Mouse (Mus musculus): ENCODE measurements around the gene Nat8f5.

GRCm38 (mm10) chr6:85839982-85840381 lies 19.2 kb upstream of the Nat8f5 start:
- TF ChIP-seq CTCF (IDR thresholded peaks at IDR 0.05; ENCODE audit: low read depth, low read length): no peak
- no peak for TF ChIP-seq POLR2A (IDR thresholded peaks at IDR 0.05; ENCODE audit: borderline replicate concordance, low read depth, low read length)
